Mouse (Mus musculus): Measurements from ENCODE around the gene Fzr1. TPM values are rescaled to one million over a fixed set of nuclear protein-coding genes. Genes with fewer than 3 reads are reported as not detected.
A peak's percentile ranks its signal among the peaks of the same experiment; 100 is the strongest.

Gene Fzr1
- polyA plus RNA-seq, 1 experiment: 62.5 TPM

GRCm38 (mm10) chr10:81400371-81401204 is 22.3 kb upstream of the Fzr1 start:
- H3K4me3 ChIP-seq (replicated peaks): no peak overlapping the region
- TF ChIP-seq GATA1 (IDR thresholded peaks at IDR 0.05; ENCODE audit: low read length): no peak
- TF ChIP-seq TAL1 (IDR thresholded peaks at IDR 0.05; ENCODE audit: low read length): no peak
- peaks cover 28% of the 10 kb centered on the region for H3K4me1 ChIP-seq (ENCODE audit: control insufficient read depth)
- peaks cover 5% of the 10 kb centered on the region; the same call in 1 of the 2 replicates for H3K36me3 ChIP-seq (ENCODE audit: control insufficient read depth)
- peaks cover 30% of the 10 kb centered on the region for H3K27me3 ChIP-seq (ENCODE audit: control insufficient read depth)
- no peaks in the 10 kb centered on the region for H3K9me3 ChIP-seq (ENCODE audit: control insufficient read depth, low read length)

GRCm38 (mm10) chr10:81399798-81400308 is 21.5 kb upstream of the Fzr1 start:
- Histone ChIP-seq H3K4me1 (ENCODE audit: control insufficient read depth) (peaks cover 27% of the 10 kb centered on the region), H3K4me3 (replicated peaks) (no peak overlapping the region), H3K36me3 (ENCODE audit: control insufficient read depth) (peaks cover 5% of the 10 kb centered on the region; the same call in 1 of the 2 replicates), H3K27me3 (ENCODE audit: control insufficient read depth) (peaks cover 25% of the 10 kb centered on the region), H3K9me3 (ENCODE audit: control insufficient read depth, low read length) (no peaks in the 10 kb centered on the region)
- TF ChIP-seq GATA1 (IDR thresholded peaks at IDR 0.05; ENCODE audit: low read length): no peak
- TF ChIP-seq TAL1 (IDR thresholded peaks at IDR 0.05; ENCODE audit: low read length): no peak

GRCm38 (mm10) chr10:81399296-81399695 is 21.0 kb upstream of the Fzr1 start:
- peaks cover 5% of the 10 kb centered on the region; the same call in 1 of the 2 replicates for H3K36me3 ChIP-seq (ENCODE audit: control insufficient read depth)
- TF ChIP-seq TAL1 (IDR thresholded peaks at IDR 0.05; ENCODE audit: low read length): no peak
- TF ChIP-seq GATA1 (IDR thresholded peaks at IDR 0.05; ENCODE audit: low read length): no peak
- peaks cover 19% of the 10 kb centered on the region for H3K27me3 ChIP-seq (ENCODE audit: control insufficient read depth)
- peaks cover 23% of the 10 kb centered on the region for H3K4me1 ChIP-seq (ENCODE audit: control insufficient read depth)
- H3K4me3 ChIP-seq (replicated peaks): no peak overlapping the region
- no peaks in the 10 kb centered on the region for H3K9me3 ChIP-seq (ENCODE audit: control insufficient read depth, low read length)

- H3K4me1 ChIP-seq (ENCODE audit: control insufficient read depth): peaks cover 35% of the 10 kb centered on the region
- H3K4me3 ChIP-seq (replicated peaks): no peak overlapping the region
- H3K36me3 ChIP-seq (ENCODE audit: control insufficient read depth): peaks cover 5% of the 10 kb centered on the region; the same call in 1 of the 2 replicates
- peaks cover 4% of the 10 kb centered on the region for H3K27me3 ChIP-seq (ENCODE audit: control insufficient read depth)
- TF ChIP-seq GATA1 (IDR thresholded peaks at IDR 0.05; ENCODE audit: low read length) (no peak), TAL1 (IDR thresholded peaks at IDR 0.05; ENCODE audit: low read length) (no peak)
- H3K9me3 ChIP-seq (ENCODE audit: control insufficient read depth, low read length): no peaks in the 10 kb centered on the region
Measured at GRCm38 (mm10) chr10:81396749-81397148, 18.4 kb upstream of the Fzr1 start.

- TF ChIP-seq GATA1 (IDR thresholded peaks at IDR 0.05; ENCODE audit: low read length): no peak
- TF ChIP-seq TAL1 (IDR thresholded peaks at IDR 0.05; ENCODE audit: low read length): no peak
- peaks cover 2% of the 10 kb centered on the region for H3K27me3 ChIP-seq (ENCODE audit: control insufficient read depth)
- no peak overlapping the region for H3K4me3 ChIP-seq (replicated peaks)
- peaks cover 28% of the 10 kb centered on the region for H3K4me1 ChIP-seq (ENCODE audit: control insufficient read depth)
- no peaks in the 10 kb centered on the region for H3K9me3 ChIP-seq (ENCODE audit: control insufficient read depth, low read length)
- peaks cover 8% of the 10 kb centered on the region for H3K36me3 ChIP-seq (ENCODE audit: control insufficient read depth)
Measured at GRCm38 (mm10) chr10:81395865-81396264, 17.5 kb upstream of the Fzr1 start.

- Histone ChIP-seq H3K4me3 (replicated peaks) (no peak overlapping the region), H3K36me3 (ENCODE audit: control insufficient read depth) (peaks cover 11% of the 10 kb centered on the region), H3K9me3 (ENCODE audit: control insufficient read depth, low read length) (no peaks in the 10 kb centered on the region), H3K27me3 (ENCODE audit: control insufficient read depth) (no peaks in the 10 kb centered on the region; the same call in none of the 2 replicates), H3K4me1 (ENCODE audit: control insufficient read depth) (peaks cover 25% of the 10 kb centered on the region)
- TF ChIP-seq GATA1 (IDR thresholded peaks at IDR 0.05; ENCODE audit: low read length): no peak
Measured at GRCm38 (mm10) chr10:81395127-81395526, 16.8 kb upstream of the Fzr1 start.

- peaks cover 35% of the 10 kb centered on the region for H3K4me1 ChIP-seq (ENCODE audit: control insufficient read depth)
- no peaks in the 10 kb centered on the region; the same call in none of the 2 replicates for H3K27me3 ChIP-seq (ENCODE audit: control insufficient read depth)
- peaks cover 23% of the 10 kb centered on the region for H3K36me3 ChIP-seq (ENCODE audit: control insufficient read depth)
- H3K4me3 ChIP-seq (replicated peaks): peak overlapping the region; percentile 25
- no peaks in the 10 kb centered on the region for H3K9me3 ChIP-seq (ENCODE audit: control insufficient read depth, low read length)
- TF ChIP-seq TAL1 (IDR thresholded peaks at IDR 0.05; ENCODE audit: low read length) (no peak), GATA1 (IDR thresholded peaks at IDR 0.05; ENCODE audit: low read length) (no peak)
Measured at GRCm38 (mm10) chr10:81393456-81394063, 15.2 kb upstream of the Fzr1 start.

GRCm38 (mm10) chr10:81392781-81393185 is 14.5 kb upstream of the Fzr1 start, which contains the start of gene Smim24:
TSS of gene Smim24 (plus strand) at chr10:81393051.
- Histone ChIP-seq H3K4me1 (ENCODE audit: control insufficient read depth) (peaks cover 40% of the 10 kb centered on the region), H3K27me3 (ENCODE audit: control insufficient read depth) (no peaks in the 10 kb centered on the region; the same call in none of the 2 replicates), H3K9me3 (ENCODE audit: control insufficient read depth, low read length) (no peaks in the 10 kb centered on the region), H3K4me3 (replicated peaks) (peak within 1 kb of the TSS; percentile 25), H3K36me3 (ENCODE audit: control insufficient read depth) (peaks cover 30% of the 10 kb centered on the region)
- TF ChIP-seq TAL1 (IDR thresholded peaks at IDR 0.05; ENCODE audit: low read length) (no peak), GATA1 (IDR thresholded peaks at IDR 0.05; ENCODE audit: low read length) (no peak)

- Histone ChIP-seq H3K9me3 (ENCODE audit: control insufficient read depth, low read length) (no peaks in the 10 kb centered on the region), H3K36me3 (ENCODE audit: control insufficient read depth) (peaks cover 36% of the 10 kb centered on the region)
- TF ChIP-seq GATA1 (IDR thresholded peaks at IDR 0.05; ENCODE audit: low read length) (no peak), TAL1 (IDR thresholded peaks at IDR 0.05; ENCODE audit: low read length) (no peak)
Measured at GRCm38 (mm10) chr10:81392270-81392669, 14.0 kb upstream of the Fzr1 start.

More at GRCm38 (mm10) chr10:81392270-81392669, 14.0 kb upstream of the Fzr1 start:
- peaks cover 43% of the 10 kb centered on the region for H3K4me1 ChIP-seq (ENCODE audit: control insufficient read depth)
- no peaks in the 10 kb centered on the region; the same call in none of the 2 replicates for H3K27me3 ChIP-seq (ENCODE audit: control insufficient read depth)
- H3K4me3 ChIP-seq (replicated peaks): no peak overlapping the region
